Mouse (Mus musculus) frontal cortex, adult 2 months (tissue): Measurements from ENCODE around the gene Usp10. TPM values are rescaled to one million over a fixed set of nuclear protein-coding genes. Genes with fewer than 3 reads are reported as not detected.
A peak's percentile ranks its signal among the peaks of the same experiment; 100 is the strongest.

Experiments
- DNase-seq, 2 experiments: peaks; one replicate each; pipeline ENCODE4 v3.0.0; 2022; ENCODE audit warnings: low spot score in 1 of 2; ENCODE audit errors: extremely low spot score in 1 of 2
- polyA plus RNA-seq: library from polyadenylated mRNA; depleted of rRNA; stranded (reverse); fragments of >200 nt; gene quantifications from 2 replicates; pipeline ENCODE4 v1.2.3, GENCODE M21; 2012; rRNA removed

Gene Usp10
- polyA plus RNA-seq: 86.8 and 98.2 TPM in 2 replicates

DNA sequence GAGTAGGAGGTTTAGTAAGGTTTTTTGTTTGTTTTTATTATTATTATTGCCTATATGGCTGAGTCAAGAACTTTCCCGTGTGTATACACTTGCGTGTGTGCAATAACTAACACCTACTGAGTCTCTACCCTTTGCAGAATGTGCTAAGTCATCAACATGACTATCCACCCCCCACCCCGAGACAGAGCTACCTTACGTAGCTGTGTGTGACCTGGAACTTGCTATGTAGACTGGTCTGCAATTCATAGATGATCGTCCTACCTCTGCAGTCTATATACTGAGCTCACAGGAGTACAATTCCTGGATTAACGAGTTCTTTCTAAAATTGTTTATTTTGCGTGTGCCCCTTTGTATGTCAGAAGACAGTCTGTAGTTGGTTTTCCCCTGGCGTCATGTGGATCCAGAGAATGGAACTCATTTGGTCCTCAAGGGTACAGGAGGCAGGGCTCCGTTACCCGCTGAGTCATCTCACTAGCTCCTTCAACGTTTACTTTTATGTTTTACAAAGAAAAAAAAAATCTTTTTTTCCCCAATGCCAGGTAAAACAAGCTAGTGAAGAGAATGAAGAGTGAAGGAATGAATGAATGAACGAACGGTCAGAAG, at the start of gene Usp10:
Usp10 (plus strand) TSS at position 417 of the 603 bp plus-strand sequence.
- no peak for DNase-seq

DNA sequence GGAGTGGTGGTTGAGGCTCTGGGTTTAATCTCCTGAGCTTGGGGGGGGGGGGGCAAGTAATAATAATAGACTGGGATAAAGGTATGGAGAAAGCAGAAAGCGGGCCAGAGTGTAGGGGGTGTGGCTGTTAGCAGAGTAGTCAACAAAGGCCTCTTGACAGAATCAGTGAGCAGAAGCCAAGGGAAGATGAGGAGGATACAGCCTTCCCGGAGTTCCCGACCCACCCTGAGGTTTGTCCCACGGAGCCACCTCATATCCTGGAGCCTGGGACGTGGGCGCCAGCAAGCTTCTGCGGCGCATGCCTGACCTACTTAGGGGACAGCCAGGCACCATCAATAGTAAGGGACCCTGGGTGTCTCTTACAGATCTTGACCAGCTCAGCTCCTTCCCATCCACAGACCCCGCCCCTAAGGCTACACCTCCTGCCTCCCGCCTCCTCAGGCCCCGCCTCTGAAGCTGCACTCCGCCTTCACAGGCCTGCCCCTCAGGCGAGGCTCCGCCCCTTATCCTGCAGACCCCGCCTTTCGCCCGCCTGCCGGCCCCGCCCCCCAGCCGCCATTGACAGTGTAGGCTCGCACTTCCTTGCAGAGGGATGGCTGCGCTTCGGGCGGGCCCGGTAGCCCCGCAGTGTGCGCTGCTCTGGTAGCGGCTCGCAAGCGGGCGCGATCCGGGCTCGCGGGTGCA, 48.3 kb upstream of the Usp10 start, which contains the start of gene Klhl36:
Klhl36 (plus strand) TSS at position 561 of the 684 bp plus-strand sequence.
- peak; percentile 91 to 95 for DNase-seq

DNA sequence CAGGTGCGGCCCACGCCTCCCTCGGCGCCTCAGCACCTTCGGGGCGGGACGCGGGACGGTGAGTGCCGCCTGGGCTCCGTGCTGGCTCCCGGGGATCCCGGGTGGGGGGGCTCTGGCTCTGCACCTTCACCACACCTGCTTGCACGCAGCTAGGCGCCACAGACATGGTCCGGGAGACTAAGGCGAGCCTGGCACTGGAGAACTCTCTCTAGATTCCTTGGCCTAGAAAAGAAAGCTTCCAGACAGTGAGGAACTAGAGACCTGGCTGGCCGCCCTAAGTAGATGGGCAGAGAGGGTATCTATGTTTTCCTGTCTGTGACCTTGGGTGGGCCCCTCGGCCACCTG, 47.8 kb upstream of the Usp10 start:
- no peak for DNase-seq

DNA sequence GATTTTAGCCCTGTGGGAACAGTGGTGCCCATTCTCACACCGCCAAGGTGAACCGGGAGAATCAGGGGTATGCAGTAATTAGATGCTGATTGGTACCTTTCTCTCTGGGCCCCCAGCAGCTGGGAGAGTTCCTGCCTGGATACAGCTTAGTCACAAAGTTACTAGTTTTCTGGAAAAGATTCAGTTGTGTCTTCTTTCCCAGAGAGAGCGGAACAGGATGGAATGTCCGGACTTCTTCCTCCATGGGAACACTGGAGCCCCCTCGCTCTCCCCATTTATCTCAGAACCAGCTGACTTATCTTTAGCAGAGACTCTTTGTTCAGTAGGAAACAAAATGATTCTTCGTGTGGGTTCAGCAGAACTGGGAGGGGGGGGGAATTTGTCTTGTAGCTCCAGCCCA, 47.4 kb upstream of the Usp10 start:
- DNase-seq: peak in 1 of 2 experiments; percentile 32

DNA sequence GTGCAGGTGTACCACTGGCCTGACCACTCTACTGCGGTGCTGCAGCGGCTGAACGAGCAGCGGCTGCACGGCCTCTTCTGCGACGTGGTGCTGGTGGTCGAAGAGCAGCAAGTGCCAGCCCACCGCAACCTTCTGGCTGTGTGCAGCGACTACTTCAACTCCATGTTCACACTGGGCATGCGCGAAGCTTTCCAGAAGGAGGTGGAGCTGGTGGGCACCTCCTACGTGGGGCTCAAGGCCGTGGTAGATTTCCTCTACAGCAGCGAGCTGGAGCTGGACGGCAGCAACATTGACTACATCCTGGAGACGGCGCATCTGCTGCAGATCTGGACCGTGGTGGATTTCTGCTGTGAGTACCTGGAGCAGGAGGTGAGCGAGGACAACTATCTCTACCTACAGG, 40.5 kb upstream of the Usp10 start:
- DNase-seq: no peak

DNA sequence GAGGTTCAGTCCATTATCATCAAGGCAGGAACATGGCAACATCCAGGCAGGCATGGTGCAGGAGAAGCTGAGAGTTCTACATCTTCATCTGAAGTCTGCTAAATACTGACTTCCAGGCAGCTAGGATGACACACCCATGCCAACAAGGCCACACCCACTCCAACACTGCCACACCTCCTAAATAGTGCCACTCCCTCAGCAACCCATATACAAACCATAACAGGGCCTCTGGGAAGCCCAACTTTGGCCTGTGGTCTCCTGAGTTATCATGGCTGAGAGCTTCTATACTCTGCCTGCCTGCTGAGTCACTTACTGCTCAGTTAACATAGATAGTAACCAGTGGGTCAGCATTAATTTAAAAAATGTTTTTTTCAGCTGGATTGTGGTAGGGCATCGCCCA, 37.0 kb upstream of the Usp10 start:
- DNase-seq: no peak

DNA sequence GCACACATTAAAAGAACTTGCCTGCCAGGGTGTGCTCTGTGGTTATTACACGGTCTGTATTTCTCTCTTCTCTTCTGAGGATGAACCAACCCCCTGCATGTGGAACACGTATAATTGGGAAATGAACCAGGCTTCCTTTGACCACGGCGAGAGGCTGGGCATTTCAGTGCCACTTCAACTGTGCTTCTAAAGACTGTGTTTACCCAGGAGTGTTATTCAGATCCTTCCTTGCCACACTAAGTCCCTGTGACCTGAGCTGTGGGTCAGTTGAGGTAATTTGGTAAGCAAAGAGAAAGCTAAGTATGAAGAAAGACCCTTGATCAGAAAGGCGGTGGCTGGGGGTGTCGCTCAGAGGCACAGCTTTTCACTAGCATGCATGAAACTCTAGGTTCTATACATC, 28.9 kb upstream of the Usp10 start:
- DNase-seq: no peak

DNA sequence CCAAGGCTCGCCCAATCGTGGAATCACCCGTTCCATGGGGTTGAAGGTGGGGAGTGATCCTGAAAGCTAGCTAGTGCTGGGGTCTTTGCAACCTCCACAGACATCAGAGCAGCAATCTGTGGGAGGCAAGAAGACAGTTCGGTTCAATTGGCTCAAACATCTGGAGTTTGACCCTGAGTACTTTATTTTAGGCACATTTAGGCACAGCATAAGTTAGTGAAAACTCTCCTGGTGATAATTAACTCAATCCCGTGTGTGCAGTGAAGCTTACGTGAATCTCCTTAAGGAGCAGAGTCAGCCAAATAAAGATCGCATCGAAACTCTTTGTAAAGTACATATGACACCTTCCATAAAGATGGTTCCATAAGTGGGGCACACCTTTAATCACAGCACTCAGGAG, 28.2 kb upstream of the Usp10 start:
- no peak for DNase-seq

DNA sequence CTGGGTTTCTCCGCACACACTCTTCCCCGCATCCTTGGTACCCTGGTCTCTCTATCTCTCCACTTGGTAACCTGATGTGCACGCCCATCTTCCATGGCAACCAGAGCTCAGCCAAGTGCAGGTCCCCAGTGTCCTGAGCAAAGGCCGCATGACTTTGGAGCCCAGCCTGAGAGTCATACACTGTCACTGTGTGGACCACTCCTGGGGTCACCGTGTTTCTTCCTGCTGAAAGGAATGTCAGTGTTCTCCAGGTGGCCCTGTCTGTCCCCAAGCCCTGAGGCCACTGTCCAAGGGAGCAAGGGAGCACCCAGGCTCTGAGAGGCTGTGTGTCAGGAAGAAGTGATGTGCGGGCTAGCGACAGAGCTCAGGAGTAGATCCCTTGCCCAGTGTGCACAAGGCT, 26.9 kb upstream of the Usp10 start:
- DNase-seq: no peak

DNA sequence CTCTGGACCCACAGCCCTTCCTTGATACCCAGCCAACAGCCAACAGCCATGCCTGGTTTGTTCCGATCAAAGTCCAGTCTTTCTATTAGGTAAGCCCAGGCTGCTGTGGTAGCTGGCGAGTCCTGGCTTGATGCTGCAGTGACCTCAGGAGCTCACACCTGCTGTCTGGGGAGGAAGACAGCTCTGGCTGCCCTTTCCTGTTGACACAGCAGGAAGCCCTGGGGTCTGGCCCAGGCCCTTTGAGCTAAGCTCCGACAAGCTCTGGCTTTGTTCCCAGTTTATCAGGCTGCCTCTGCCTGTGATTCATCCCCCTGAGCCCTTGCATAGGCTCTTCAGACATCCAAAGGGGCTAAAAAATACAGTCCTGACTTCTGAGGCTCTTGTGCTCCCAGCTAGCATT, 24.5 kb upstream of the Usp10 start:
- DNase-seq: peak in 1 of 2 experiments; percentile 9

DNA sequence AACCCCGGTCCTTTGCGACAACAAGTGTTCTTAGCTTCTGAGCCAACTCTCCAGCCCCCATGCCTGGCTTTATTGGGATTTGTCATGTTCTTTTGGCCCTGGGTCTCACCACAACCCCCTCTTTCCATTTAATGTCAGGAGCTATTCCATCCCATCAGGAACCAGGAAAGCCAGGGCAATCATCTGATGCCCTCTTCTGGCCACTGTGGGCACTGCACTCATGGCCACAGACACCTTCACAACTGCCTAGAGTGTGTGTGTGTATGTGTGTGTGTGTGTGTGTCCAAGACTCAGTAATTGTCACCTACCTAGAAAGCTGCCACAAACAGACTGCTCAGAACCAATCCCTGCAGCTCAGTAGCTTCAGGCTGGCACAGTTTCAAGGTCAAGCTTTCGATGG, 23.0 kb upstream of the Usp10 start:
- peak in 1 of 2 experiments; percentile 27 for DNase-seq

DNA sequence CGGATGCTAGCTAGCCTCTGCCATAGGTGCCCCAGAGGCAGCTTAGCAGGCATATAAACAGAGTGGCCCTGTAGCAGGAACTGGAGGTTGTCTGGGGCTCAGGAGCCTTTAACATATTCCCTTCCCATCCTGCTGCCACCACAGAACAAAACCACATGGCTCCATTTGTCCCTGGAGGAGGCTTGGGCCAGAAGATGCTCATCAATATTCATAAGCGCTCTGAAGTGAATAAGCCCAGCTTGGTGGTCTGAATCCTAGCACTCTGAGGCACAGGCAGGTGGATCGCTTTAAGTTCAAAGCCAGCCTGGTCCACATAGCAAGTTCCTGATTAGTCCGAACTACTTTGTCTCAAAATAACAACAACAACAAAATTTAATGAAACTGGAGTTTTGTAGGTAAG, 22.1 kb upstream of the Usp10 start:
- DNase-seq: no peak

DNA sequence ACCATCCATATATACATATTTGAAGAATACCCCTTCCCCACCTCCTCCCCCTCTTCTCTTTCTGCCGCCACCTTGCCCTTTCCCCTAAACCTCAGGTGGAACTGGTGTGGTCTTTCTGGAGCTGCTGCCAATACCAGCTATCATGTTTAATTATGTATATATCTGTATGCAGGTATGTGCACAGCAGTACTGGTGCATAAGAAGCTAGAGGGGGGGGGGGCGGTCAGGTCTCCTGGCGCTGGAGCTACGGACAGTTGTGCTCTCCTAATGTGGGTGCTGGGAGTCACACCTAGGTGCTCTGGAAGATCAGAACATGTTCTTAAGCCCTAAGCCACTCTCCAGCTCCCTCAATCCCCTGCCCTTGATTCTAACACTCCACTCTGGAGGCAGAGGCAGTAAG, 13.1 kb upstream of the Usp10 start:
- DNase-seq: no peak

DNA sequence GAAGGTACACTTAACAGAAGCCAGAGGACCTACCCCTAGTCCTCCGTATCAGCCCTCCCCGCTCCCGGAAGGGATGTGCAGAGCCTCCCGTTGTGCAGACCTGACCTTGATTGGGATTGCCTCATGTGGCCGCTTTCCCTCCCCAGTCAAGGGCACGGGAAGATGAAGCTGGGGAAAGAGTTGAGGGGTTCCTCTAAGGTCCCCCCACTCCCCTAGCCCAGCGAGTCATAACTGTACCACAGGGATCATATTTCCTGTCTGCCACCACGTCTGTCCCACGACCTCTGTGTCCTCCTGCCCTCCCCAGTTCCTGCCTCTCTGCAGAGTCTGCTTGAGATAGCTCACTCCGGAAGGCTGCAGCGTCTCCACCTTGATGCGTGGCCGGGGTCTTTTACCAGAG, 12.2 kb upstream of the Usp10 start:
- no peak for DNase-seq

DNA sequence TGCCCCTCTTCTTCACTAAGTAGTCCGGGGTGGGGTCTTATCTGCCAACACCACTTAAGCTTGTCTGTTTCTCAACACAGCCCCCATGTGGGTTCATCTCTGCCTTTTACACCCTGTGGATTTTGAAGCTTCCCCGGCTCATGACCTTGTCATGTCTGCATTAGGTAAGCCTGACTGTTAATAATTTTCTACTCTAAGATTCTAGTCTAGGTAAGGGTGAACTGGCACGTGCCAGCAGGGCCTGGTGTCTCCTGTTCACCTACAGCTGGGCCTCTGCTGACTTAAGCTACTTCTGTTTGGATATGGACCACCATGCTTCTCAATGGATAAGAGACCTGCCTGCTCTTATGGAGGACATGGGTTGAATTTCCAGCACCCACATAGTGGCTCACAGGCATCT, 8.8 kb upstream of the Usp10 start:
- DNase-seq: no peak

DNA sequence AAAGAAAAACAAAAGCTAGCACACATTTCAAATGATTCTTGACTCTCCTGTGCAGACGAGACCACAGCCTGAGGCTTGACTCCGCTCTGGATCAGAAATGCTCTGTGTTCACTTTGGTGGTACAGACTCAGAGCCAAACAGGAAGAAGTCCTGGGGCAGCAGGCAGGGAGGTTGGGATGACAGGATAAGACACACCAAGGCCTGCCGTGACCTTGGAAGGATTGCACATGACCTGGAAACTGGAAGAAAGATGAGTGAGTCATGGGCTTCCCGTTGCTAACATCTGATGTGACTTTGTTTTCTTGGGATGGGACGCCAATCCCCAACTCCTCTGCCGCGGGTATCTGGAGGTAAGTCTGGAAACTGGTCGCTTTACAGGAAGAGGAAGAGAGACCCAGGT, 8.2 kb upstream of the Usp10 start:
- DNase-seq: no peak

DNA sequence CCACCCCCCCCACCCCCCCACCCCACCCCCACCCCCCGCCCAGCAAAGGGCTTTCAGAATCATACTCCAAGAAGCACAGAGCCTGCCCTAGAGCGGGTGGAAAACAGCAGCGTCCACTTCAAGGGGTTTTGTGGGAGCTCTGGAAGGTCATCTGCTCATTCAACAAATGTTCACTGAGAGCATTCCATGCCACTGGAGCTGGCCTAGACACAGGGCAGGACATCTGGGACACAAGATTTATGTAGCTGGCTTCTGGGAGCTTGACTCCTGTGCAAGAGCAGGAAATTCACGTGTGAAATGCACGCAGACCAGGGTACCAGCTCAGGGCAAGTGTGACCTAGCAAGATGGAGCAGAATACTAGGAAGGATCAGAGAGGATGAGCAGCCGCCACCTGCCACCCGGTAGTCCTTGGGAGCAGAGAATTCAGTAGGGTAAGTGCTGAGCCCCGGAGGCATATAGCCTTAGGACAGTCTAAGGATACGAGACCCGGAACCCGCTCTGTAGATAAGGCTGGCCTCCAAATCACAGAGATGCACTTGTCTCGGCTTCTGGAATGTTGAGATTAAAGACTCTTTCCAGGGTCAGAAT, 5.7 kb upstream of the Usp10 start:
- no peak for DNase-seq

DNA sequence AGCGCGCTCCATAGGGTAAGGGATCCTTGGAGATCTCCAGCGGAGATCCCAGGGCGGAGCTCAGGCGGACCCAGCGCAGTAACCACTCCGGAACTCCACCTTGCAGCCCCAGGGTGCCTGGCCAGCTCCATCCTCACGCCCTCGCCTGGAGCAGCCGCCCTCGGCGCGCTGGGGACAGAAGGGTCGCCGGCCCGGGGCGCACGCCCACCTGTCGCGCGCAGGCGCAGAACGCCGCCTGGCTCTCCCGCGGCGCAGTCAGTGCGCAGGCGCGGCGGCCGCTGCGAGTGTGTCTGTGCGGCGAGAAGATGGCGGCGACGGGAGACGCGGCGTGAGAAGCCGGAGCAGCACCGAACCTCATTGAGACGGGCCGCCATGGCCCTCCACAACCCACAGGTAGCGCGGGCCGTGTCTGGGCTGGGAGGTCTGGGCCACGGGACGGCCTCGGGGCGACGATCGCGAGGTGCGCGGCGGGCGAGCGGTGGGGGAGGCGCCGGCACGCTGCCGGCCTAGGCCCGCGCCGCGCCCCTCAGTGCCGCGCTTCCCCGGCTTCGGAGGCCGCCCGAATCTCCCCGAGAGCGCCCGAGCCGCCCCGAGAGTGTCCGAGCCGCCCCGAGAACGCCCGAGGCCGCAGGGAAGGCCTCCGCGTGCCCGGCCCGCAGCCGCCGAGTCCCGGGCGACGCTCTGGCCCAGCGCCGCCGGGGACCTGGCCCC, 542 bp downstream of the Usp10 start, which contains the start of gene Gm20388:
Gm20388 (plus strand) TSS at position 295 of the 711 bp plus-strand sequence.
- DNase-seq: peak; percentile 70 to 90

DNA sequence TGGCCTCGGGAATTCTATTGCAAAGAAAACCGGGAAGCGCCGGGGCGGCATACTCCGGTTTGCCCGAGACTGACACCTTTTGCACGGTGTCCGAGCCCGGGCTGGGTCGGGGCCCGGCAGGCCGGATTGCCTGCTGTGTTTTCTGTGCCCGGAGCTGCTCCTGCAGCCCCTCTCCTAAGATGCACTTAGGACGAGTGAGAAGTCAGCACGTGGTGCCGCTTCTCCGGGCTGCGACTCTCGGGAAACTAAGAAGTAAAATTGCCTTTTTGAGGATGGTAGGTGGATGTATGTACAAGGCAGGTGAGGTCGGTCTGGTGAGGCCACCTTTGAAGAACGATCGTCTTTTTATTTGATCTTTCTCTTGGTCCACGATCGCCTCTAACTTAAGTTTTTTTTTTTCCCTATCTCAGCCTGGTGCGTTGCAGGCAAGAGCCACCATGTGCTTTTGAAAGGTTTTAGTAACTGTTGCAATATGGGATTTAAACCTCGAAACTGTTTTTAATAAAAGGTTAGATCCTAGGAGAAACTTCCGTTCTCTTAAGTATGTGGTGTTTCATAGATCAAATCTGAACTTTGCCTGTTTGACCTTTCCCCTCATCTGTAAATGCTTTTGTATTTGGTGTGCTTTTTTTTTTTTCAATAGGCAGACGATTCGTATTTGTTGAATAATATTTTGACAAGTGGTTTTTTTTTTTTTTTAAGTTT, 1.2 kb downstream of the Usp10 start:
- no peak for DNase-seq

DNA sequence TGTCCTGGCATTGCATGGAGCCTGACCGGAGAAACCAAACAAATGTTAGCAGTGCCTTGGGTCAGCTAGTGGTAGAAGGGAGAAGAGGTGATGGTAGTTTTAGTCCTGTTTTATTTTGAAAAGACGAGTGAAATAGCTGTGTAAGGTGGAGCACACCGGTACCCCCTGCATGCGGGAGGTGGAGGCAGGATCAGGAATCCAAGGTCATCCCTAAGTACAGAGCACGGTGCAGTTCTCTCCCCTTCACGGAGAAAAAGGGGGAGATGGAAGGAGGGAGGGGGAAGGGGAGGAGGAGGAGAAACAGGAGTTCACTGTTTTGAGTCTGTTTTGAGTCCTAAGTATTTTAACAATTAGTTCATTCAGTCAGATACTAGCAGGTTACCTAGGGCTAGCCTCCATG, 2.5 kb downstream of the Usp10 start:
- no peak for DNase-seq

DNA sequence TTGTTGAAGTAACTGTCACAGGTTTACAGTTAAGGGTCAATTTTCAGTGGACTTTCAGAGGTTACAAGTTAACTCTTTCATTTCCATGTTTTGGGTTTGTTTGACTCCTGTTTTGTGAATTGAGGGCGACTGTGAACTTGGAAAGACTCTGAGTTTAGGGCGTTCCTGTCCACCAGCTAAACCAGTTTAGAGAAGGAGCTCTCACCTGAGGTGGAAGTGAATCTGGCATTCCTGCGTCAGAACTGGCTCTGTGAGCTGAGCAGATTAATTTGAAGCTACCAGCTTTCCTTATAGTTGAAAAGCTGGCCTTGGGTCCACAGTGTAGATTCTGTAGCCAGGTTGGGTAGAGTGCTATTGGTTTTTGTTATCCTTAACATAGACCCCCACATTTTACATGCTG, 3.0 kb downstream of the Usp10 start:
- no peak for DNase-seq
